Mouse (Mus musculus) layer of hippocampus, adult 8-10 months (tissue): ENCODE measurements around the gene Chst7. TPM values are rescaled to one million over a fixed set of nuclear protein-coding genes. Genes with fewer than 3 reads are reported as not detected.

Experiments
- DNase-seq, 2 experiments: peaks; one replicate each; pipeline ENCODE4 v3.0.0; 2022; ENCODE audit warnings: low spot score in 2 of 2
- total RNA-seq, 4 experiments: library from RNA; stranded (reverse); gene quantifications; 2 replicates each; pipeline ENCODE4 v1.2.4; 2022

Gene Chst7
- total RNA-seq: 1 to 10 TPM; 3.0 to 5.7 (median 3.7) TPM

DNA sequence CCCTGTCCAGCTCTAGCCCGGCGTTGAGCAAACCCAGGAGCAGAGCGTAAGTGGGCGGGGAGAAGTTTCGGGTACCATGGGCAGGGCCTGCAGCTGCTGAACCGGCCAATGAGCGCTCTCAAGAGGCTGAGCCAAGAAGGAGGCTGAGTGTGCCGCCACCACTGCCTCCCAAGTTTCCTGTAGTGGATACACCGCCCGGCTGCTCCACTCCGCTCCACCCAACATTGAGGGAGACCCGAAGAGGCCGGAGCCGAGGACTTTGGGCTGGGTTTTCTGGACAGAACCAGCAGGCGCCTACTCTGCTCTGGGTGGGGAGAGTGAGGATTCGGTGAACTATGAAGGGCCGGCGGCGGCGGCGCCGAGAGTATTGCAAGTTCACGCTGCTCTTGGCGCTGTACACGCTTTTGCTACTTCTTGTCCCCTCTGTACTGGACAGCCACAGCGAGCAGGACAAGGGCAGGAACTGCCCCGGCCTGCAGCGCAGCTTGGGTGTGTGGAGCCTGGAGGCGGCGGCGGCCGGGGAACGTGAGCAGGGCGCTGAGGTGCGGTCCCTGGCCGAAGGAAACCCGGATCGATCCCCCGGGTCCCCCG is at the start of gene Chst7:
Gene Chst7, plus strand, starts transcription at position 180 of the 591 bp plus-strand sequence.
- DNase-seq: peak in 1 of 2 experiments; percentile 18

DNA sequence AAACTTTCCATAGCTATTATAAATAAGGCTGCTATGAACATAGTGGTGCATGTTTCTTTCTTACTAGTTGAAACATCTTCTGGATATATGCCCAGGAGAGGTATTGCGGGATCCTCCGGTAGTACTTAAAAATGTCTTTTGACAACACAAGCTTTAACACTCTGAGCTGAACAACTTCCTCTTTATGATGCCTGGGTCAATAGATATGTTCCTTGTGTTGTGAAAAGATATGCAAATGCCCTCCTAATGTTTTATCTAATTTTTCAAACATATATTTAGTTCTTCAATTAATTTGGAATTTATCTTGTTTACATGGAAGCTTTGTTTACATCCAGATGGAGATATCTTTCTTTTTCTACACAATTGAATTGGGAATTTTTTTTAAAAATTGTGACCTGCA is 47.1 kb upstream of the Chst7 start:
- no peak for DNase-seq

DNA sequence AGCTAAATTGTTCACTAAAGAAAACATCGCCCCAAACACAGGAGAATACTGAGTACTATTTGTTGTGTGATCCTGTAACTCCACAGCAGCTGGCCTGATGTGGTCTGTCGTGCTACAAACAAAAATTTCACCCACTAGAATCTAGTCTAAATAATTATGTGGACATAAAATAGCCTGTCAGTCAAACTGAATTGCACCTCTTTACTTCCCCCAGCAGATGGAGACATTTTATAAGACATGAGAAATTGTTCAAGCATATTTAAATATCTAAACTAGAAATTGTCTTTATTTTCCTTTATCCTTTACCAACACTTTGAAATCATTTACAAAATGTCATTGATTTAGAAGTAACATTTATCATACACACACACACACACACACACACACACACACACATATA is 38.4 kb upstream of the Chst7 start:
- DNase-seq: no peak

DNA sequence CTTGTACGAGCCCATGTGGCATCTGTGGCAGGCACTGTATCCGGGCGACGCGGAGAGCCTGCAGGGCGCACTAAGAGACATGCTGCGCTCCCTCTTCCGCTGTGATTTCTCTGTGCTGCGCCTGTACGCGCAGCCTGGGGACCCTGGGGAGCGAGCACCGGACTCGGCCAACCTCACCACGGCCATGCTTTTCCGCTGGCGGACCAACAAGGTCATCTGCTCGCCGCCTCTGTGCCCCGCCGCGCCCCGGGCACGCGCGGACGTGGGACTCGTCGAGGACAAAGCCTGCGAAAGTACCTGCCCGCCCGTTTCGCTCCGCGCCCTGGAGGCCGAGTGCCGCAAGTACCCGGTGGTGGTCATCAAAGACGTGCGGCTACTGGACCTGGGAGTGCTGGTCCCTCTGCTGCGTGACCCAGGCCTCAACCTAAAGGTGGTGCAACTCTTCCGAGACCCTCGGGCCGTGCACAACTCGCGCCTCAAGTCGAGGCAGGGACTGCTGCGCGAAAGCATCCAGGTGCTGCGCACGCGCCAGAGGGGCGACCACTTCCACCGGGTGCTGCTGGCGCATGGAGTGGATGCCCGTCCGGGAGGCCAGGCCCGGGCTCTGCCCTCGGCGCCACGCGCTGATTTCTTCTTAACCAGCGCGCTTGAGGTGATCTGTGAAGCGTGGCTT is 872 bp downstream of the Chst7 start:
- DNase-seq: no peak

DNA sequence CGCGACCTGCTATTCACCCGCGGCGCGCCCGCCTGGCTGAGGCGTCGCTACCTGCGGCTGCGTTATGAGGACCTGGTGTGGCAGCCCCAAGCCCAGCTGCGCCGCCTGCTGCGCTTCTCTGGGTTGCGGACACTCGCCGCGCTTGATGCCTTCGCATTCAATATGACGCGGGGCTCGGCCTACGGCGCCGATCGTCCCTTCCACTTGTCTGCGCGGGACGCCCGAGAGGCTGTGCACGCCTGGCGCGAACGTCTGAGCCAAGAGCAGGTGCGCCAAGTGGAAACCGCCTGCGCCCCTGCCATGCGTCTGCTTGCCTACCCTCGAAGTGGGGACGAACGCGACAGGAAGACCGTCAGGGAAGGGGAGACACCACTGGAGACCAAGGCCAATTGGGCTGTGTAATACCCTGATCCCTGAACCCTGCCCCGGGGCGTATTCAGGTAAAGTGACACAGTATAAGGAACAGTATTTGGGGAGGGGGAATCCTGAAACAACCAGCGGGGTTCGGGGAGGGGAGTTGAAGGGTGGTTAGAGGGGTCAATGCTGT is 1.5 kb downstream of the Chst7 start:
- DNase-seq: peak in 1 of 2 experiments; percentile 3

DNA sequence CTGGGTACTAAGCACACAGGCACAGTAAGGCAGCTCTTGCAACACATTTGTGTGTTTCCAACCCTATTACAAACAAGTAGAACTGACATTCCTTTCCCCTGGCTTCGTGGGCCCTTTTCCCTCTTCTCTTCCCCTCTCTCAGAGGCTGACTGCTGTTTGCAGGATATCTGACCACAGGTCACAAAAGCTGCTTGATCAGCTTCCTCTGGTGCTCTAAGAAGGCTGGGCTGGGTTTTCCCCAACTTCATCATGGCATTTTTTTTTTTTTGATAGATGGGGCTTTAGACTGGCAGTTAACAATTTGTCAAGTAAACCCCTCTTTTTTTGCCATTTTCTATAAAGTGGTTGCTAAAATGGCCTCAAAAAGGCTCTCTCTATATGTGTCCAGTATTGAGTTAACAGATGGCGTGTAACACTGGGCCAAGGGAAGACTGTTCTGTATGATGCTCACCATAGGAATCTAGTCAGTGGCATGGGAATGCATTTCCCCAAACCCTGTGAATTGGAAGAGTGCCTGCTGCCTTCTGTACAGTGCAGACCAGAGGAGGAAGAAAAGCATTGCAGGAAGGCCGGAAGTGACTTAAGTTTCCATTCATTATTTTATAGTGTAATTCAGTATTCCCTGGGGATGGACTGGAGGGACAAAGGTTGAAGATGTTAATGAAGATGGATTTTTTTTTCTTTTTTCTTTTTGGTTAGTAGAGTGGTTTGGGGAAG is 2.6 kb downstream of the Chst7 start:
- DNase-seq: no peak

DNA sequence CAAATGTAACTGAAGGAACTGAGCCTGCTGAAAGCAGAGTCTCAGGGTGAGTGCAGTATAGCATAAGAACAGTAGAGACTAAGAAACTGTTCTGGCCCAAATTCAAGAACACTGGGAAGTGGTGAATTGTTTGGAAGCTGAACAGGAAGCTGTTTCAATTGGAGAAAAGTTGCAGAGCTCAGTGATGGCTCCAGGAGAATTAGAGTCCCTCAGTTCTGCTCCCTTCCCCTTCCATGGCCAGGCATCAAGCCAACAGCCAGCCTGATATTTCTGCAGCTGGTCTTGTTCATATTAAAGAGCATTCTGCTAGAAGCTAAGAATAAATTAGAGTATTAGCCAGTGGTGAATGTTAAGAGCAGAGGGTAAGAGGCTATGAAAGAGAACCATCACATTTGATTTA is 7.3 kb downstream of the Chst7 start:
- no peak for DNase-seq

DNA sequence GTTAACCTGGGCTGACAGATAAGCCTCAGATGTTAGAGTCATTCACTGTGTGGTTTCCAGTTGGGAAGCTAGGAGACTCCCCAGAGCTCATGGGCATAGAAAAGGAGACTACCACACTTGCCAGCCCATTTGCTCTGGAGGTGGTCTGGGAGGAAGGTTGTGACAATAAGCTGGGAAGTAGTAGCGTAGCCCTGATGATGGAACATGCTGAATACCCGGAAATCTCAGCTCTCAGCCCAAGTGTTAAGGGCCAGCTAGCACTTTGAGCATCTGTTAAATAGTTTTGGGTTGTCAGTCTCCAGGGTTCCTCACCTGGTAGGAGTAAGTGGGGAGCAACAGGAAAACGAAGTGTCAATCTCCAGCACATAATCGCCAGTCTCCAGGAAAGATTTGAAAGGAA is 10.8 kb downstream of the Chst7 start:
- DNase-seq: no peak

DNA sequence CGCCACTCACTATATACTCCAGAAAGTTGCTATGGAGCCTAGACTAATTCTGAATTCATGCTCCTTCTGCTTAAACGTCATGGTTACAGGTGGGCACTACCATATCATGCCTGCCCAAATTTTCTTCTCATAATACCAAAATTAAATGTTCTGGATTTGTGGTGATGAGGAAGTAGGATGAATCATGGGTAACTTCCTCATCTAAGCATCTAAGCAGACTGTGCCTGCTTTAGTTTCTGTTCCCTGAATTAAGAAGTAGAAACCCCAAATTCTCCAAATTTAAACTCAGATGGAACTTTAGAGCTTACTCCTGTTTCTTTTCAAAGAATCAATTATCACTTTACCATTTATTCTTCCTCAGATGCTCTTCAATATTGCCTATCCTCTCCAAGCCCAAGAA is 58.4 kb downstream of the Chst7 start:
- no peak for DNase-seq

DNA sequence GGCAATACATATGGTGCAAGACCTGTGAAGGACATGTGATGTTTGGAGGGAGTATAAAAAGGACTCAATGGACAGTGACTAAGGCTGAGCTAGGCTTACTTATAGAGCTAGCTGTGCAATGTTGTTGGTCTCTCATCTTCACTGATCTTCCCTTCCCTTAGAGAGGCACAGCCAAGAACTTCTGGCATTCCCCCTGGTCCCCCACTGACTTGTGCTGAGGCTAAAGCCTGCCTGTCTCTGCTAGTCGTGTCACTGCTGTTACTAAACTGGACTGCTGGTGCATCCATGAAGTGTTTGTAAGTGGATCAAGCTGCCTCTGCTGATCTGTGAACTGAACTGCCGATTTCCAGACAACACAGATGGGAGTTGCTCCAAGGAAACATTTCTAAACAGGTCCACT is 66.1 kb downstream of the Chst7 start:
- no peak for DNase-seq

DNA sequence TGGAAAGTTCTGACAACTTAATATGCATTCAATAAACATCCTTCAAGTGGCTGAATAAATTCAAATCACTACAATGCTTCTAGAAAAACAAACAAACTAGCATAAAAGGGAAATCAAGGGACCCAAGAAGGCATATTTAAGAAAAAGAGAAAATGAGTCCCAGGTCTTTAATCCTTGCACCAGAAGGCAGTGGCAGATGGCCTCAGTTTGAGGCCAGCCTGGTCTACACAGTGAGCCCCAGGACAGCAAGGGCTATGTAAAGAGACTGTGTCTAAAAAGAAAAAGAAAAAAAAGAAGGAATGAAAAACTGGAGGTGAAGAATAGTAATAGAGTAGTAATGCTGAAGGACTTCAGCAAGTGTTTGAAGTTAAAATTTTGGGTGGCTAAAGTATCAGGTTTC is 69.6 kb downstream of the Chst7 start:
- DNase-seq: no peak

DNA sequence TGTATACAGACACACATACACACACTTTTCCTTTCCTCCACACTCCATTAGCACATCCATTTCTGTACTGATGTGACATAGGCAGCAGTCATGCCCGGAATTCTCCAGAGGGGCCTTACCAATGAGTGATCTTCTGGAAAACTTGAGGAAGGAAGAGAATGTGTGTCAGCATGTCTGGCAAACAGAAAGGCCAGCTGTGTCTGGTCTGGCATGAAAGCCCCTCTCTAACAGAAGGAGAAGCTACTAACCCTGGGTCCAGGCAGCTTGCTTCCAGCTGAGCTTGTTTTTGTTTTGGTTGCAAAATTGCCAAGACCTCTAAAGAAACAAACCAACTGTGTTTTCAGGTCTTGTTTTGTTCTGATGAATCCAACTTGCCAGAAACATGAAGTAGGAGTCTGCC is 70.1 kb downstream of the Chst7 start:
- DNase-seq: no peak

Other genes starting within 250 kb of the Chst7 start
- 10 to 100 TPM; 61.1 to 65.5 (median 63.5) TPM for gene Slc9a7, start 232.2 kb downstream of the Chst7 start, total RNA-seq